Mouse (Mus musculus) midbrain, embryonic 14.5 days (tissue): ENCODE results near the gene Psd. TPM values are rescaled to one million over a fixed set of nuclear protein-coding genes. Genes with fewer than 3 reads are reported as not detected.
A peak's percentile ranks its signal among the peaks of the same experiment; 100 is the strongest.

Experiments used
- ATAC-seq: fragments of 200-750 bp; cut with Nextera tagmentation; 2 replicates; pipeline ENCODE4 v1.8.0; 2017; ENCODE audit warnings: moderate number of reproducible peaks, moderate library complexity; ENCODE audit not compliant: low FRiP score, low TSS enrichment
- DNase-seq: peaks from one replicate; pipeline ENCODE4 v3.0.0-alpha.2; 2015
- H3K27ac ChIP-seq: fragments of 300-500 bp; sonication (generic); replicated peaks from 2 replicates; pipeline ENCODE4 v1.5.1; 2014; ENCODE audit warnings: mild to moderate bottlenecking, low read depth, low read length, moderate library complexity
- H3K27me3 ChIP-seq: fragments of 300-500 bp; sonication (generic); 2 replicates; pipeline ENCODE4 v1.6.1; 2014; ENCODE audit warnings: low read length, control low read depth, mixed read lengths; ENCODE audit not compliant: control insufficient read depth, insufficient read depth
- H3K36me3 ChIP-seq: fragments of 300-500 bp; sonication (generic); 2 replicates; pipeline ENCODE4 v1.6.1; 2014; ENCODE audit warnings: low read length, control low read depth; ENCODE audit not compliant: control insufficient read depth, insufficient read depth
- H3K4me1 ChIP-seq: fragments of 300-500 bp; sonication (generic); 2 replicates; pipeline ENCODE4 v1.6.1; 2014; ENCODE audit warnings: mild to moderate bottlenecking, antibody characterized with exemption, low read length, control low read depth; ENCODE audit not compliant: control insufficient read depth, insufficient read depth
- H3K4me2 ChIP-seq: fragments of 300-500 bp; sonication (generic); 2 replicates; pipeline ENCODE4 v1.6.1; 2014; ENCODE audit warnings: mild to moderate bottlenecking, low read length, moderate library complexity
- H3K4me3 ChIP-seq: fragments of 300-500 bp; sonication (generic); replicated peaks from 2 replicates; pipeline ENCODE4 v1.5.1; 2014; ENCODE audit warnings: low read depth, low read length
- H3K9ac ChIP-seq: fragments of 300-500 bp; sonication (generic); replicated peaks from 2 replicates; pipeline ENCODE4 v1.6.1; 2014; ENCODE audit warnings: mild to moderate bottlenecking, low read length, moderate library complexity
- H3K9me3 ChIP-seq: fragments of 300-500 bp; sonication (generic); 2 replicates; pipeline ENCODE4 v1.6.1; 2016; ENCODE audit warnings: low read length, control low read depth, mixed read lengths; ENCODE audit not compliant: control insufficient read depth
- WGBS: fragments of 180-500 bp; shearing (Covaris S2); extraction: QIAGEN DNeasy Blood & Tissue Kit; methylation state at CpG from one replicate; pipeline ENCODE4 v1.1.7; 2014; 5-methylcytosine and 5-hydroxymethylcytosine counted together
- polyA plus RNA-seq: library from polyadenylated mRNA; unstranded; fragments of >200 nt; fragmentation: Nextera tagmentation; extraction: Ambion mirVana; gene quantifications from 2 replicates; pipeline ENCODE4 v1.2.1, GENCODE M21; 2014

Psd gene
- polyA plus RNA-seq, 1 experiment from 2014 or later: 112 TPM

- DNase-seq (no peak), ATAC-seq (no peak)
- H3K4me3 ChIP-seq: no peak overlapping the region
- H3K4me1 ChIP-seq: peaks cover 6% of the 10 kb centered on the region; the same call in 1 of the 2 replicates
- 100% methylated on average over 1 of the region's 1 CpGs for WGBS
- H3K4me2 ChIP-seq: no peak overlapping the region
- H3K9me3 ChIP-seq: no peaks in the 10 kb centered on the region
- H3K9ac ChIP-seq: no peak overlapping the region
- H3K27me3 ChIP-seq: peaks cover 3% of the 10 kb centered on the region; the same call in 1 of the 2 replicates
- no peak overlapping the region for H3K27ac ChIP-seq
- H3K36me3 ChIP-seq: no peaks in the 10 kb centered on the region
Observed at GRCm38 (mm10) chr19:46347146-46347545, 20.2 kb upstream of the Psd start.

DNA sequence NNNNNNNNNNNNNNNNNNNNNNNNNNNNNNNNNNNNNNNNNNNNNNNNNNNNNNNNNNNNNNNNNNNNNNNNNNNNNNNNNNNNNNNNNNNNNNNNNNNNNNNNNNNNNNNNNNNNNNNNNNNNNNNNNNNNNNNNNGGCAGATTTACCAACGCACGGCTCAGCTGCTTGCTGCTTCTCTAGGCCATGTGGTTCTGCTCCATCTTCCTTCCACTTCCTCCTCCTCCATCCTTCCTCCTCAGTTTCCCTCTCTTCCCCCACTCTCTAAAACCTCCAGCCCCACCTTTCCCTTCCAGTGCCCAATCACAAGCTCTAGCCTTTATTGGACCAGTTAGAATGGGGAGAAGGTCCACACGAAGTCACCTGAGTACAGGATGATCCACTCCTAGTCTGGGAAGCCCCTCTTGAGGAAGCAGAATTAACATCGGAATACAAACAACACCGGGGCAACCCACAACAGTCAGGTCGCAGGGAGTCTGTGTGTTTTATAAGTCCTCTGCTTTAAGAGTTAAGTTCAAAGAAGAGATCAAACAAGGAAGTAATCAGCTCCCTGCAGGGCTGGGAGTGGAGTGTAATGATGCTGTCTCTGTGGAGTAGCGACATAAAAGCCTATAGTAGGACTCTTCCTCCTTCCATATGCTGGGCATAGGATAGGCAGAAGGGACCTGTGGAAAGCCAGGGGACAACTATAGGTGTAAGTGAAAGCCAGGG lies 17.9 kb upstream of the Psd start:
- H3K4me2 ChIP-seq: no peak overlapping the region
- no peak overlapping the region for H3K9ac ChIP-seq
- WGBS: 25% methylated on average over 7 of the region's 7 CpGs
- H3K27me3 ChIP-seq: peaks cover under 1% of the 10 kb centered on the region; the same call in 1 of the 2 replicates
- no peak overlapping the region for H3K4me3 ChIP-seq
- DNase-seq (no peak), ATAC-seq (no peak)
- H3K9me3 ChIP-seq: no peaks in the 10 kb centered on the region
- H3K4me1 ChIP-seq: peaks cover 5% of the 10 kb centered on the region; the same call in 1 of the 2 replicates
- no peak overlapping the region for H3K27ac ChIP-seq
- H3K36me3 ChIP-seq: no peaks in the 10 kb centered on the region

GRCm38 (mm10) chr19:46339287-46339971 lies 12.5 kb upstream of the Psd start:
- ATAC-seq: no peak
- no peaks in the 10 kb centered on the region for H3K36me3 ChIP-seq
- H3K27ac ChIP-seq: 0 out of 2 replicates have a peak overlapping the region, but pooled peaks have one; percentile 42
- DNase-seq: no peak
- H3K4me1 ChIP-seq: peaks cover 20% of the 10 kb centered on the region
- 84% methylated on average over 7 of the region's 7 CpGs for WGBS
- H3K9me3 ChIP-seq: no peaks in the 10 kb centered on the region
- no peaks in the 10 kb centered on the region for H3K27me3 ChIP-seq
- H3K4me3 ChIP-seq: no peak overlapping the region
- H3K4me2 ChIP-seq: peak overlapping the region; percentile 45
- 0 out of 2 replicates have a peak overlapping the region, but pooled peaks have one; percentile 12 for H3K9ac ChIP-seq

- WGBS: 52% methylated on average over 6 of the region's 6 CpGs
- H3K9ac ChIP-seq: peak overlapping the region; percentile 12; the same call in 1 of the 2 replicates
- 0 out of 2 replicates have a peak overlapping the region, but pooled peaks have one; percentile 42 for H3K27ac ChIP-seq
- peaks cover 20% of the 10 kb centered on the region for H3K4me1 ChIP-seq
- H3K9me3 ChIP-seq: no peaks in the 10 kb centered on the region
- no peaks in the 10 kb centered on the region for H3K36me3 ChIP-seq
- peak overlapping the region; percentile 45 for H3K4me2 ChIP-seq
- DNase-seq: no peak
- no peaks in the 10 kb centered on the region for H3K27me3 ChIP-seq
- 0 out of 2 replicates have a peak, but pooled peaks have one; percentile 2 for ATAC-seq
- H3K4me3 ChIP-seq: peak overlapping the region; percentile 74
Observed at GRCm38 (mm10) chr19:46338942-46339286, 12.0 kb upstream of the Psd start.

- H3K4me1 ChIP-seq: peaks cover 20% of the 10 kb centered on the region
- no peaks in the 10 kb centered on the region for H3K27me3 ChIP-seq
- no peaks in the 10 kb centered on the region for H3K9me3 ChIP-seq
- H3K27ac ChIP-seq: peak within 1 kb of the TSS; percentile 80
- peak within 1 kb of the TSS; percentile 80 for H3K9ac ChIP-seq
- DNase-seq (peak; percentile 98), ATAC-seq (peak; percentile 92)
- under 1% methylated on average over 31 of the region's 31 CpGs for WGBS
- H3K4me2 ChIP-seq: peak within 1 kb of the TSS; percentile 89
- H3K4me3 ChIP-seq: peak within 1 kb of the TSS; percentile 74
- no peaks in the 10 kb centered on the region for H3K36me3 ChIP-seq
Observed at GRCm38 (mm10) chr19:46338331-46338936, 11.5 kb upstream of the Psd start, which contains the start of gene Cuedc2. TSS of gene Cuedc2 (minus strand) at chr19:46338702.

DNA sequence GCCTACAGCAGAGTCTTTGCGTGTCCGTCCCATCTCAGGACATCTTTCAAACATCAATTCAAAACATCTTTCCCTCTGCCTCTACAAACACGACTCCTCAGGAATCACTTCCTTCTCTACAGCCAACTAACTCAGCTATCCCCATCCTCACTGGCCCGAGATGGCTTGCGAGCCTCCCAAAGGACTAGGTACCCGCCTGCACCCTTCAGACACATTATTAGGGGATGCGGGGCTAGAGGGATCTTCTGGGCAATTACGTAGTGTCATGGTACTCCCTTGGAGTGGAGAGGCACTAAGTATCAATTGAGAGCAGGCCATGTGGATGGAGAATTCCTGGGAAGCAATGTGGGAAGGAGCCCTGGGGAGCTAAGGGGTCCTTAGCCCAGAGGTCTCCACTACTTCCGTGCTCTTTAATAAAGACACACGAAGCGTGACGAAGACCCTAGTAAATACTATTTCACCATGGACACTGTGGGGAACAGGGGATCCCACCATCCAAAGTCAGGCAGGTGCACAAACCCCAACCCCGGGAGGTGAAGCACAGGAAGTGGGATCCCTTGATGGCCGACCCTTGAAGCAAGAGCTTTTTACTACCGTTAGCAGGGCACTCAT lies 10.9 kb upstream of the Psd start:
- Histone ChIP-seq H3K27me3 (no peaks in the 10 kb centered on the region), H3K9ac (peak overlapping the region; percentile 80), H3K4me3 (peak overlapping the region; percentile 74), H3K27ac (peak overlapping the region; percentile 80), H3K4me1 (peaks cover 20% of the 10 kb centered on the region), H3K36me3 (0 out of 2 replicates have a peak, but pooled peaks cover 1% of the 10 kb centered on the region), H3K4me2 (peak overlapping the region; percentile 89), H3K9me3 (no peaks in the 10 kb centered on the region)
- DNase-seq: no peak
- no peak; the same call in none of the 2 replicates for ATAC-seq
- 28% methylated on average over 15 of the region's 15 CpGs for WGBS

DNA sequence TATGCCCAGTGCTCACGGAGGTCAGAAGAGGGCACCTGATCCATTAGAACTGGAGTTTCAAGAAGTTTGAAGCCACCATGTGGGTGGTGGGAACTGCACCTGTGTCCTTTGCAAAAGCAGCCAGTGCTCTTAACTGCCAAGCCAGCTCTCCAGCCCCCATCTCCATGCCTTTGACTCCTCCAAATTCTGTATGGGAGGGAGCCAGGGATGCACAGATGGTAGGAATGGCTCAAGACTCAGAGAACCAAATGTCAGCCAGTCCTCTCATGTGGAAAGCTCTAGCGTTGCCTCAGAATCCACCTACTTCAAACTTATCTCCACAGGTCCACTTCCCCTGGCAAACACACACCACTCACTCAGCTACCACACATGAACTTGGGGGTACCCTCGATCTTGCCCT lies 7.0 kb upstream of the Psd start:
- no peak overlapping the region for H3K4me2 ChIP-seq
- H3K4me1 ChIP-seq: peaks cover 25% of the 10 kb centered on the region
- WGBS: 87% methylated on average over 3 of the region's 3 CpGs
- DNase-seq (no peak), ATAC-seq (no peak)
- H3K36me3 ChIP-seq: peaks cover 28% of the 10 kb centered on the region
- no peaks in the 10 kb centered on the region for H3K27me3 ChIP-seq
- H3K9ac ChIP-seq: no peak overlapping the region
- H3K9me3 ChIP-seq: no peaks in the 10 kb centered on the region
- no peak overlapping the region for H3K4me3 ChIP-seq
- H3K27ac ChIP-seq: no peak overlapping the region

GRCm38 (mm10) chr19:46332721-46333339 lies 5.9 kb upstream of the Psd start:
- H3K9me3 ChIP-seq: no peaks in the 10 kb centered on the region
- no peak overlapping the region for H3K4me3 ChIP-seq
- peaks cover 23% of the 10 kb centered on the region for H3K4me1 ChIP-seq
- H3K4me2 ChIP-seq: no peak overlapping the region
- peaks cover 28% of the 10 kb centered on the region for H3K36me3 ChIP-seq
- H3K9ac ChIP-seq: no peak overlapping the region
- no peak for DNase-seq
- no peak overlapping the region for H3K27ac ChIP-seq
- ATAC-seq: no peak
- no peaks in the 10 kb centered on the region for H3K27me3 ChIP-seq
- WGBS: 31% methylated on average over 7 of the region's 7 CpGs
